Mouse (Mus musculus) neural tube, postnatal 0 days (tissue): ENCODE results near the gene Ces3a. TPM values are rescaled to one million over a fixed set of nuclear protein-coding genes. Genes with fewer than 3 reads are reported as not detected.

Experiments used
- polyA plus RNA-seq: library from polyadenylated mRNA; unstranded; fragments of >200 nt; fragmentation: Nextera tagmentation; extraction: Ambion mirVana; gene quantifications from 2 replicates; pipeline ENCODE4 v1.2.1, GENCODE M21; 2015

Gene Ces3a
- polyA plus RNA-seq, result not detected in 2 replicates

DNA sequence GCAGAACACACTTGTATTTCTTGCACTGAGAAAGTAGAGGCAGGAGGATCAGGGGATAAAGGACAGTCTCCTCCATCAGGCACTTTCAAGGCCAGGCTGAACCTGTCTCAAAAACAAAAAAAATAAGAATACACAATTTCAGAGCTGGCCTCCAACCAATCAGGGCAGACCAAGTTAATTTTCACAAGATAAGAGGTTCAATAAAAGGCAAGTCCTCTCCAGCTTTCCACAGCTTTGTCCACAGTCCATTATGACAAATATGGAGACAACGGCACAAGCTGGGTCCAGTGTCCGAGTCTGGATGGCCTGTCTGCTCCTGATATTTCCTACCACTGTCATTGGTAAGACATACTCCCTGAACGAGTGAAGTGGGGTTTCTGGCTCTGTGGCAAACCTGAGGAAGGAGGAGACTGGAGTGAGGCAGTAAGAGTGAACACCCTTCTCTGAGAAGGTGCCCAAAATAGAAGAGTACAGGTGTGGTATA lies at the start of gene Ces3a:
Gene Ces3a, plus strand, starts transcription at position 231 of the 484 bp plus-strand sequence.

DNA sequence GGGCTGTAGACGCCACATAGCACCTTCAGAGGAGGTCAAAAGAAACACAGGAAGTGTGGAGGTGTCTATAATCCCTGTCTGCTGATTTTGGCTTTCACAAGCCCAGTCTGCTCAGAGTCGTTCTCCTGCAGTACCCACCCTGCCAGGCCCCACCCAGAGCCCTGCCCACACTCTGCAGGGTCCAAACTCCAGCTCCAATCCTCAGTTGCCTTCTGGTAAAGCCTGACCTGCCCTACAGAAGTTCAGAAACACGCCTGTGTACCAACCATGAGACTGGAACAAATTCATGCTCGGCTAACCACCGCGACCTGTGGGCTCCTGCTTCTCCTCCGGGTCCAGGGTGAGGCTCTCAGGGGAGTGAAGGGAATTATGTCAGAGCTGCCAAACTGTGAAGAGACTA lies 47.8 kb upstream of the Ces3a start, which contains the start of gene Ces2h:
Gene Ces2h, plus strand, starts transcription at position 268 of the 400 bp plus-strand sequence.

DNA sequence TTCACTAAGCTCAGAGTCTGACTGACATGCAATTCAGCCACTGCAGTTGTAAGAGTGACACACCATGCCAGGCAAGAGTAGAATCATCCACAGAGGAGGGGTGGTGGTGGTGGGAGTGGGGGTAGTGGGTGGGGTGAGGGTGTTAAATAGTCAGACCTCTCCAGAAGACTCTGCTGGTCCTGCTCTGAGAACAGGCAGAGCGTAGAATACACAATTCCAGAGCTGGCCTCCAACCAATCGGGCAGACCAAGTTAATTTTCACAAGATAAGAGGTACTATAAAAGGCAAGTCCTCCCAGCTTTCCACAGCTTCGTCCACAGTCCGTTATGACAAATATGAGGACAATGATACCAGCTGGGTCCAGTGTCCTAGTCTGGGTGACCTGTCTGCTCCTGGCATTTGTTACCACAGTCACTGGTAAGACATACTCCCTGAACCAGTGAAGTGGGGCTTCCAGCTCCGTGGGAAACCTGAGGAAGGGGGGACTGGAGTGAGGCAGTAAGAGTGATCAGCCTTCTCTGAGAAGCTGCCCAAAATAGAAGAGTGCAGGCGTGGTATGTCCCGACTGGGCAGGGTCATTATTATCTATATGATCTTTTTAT lies 35.1 kb downstream of the Ces3a start, which contains the start of gene Ces3b:
Gene Ces3b, plus strand, starts transcription at position 305 of the 602 bp plus-strand sequence.

Other genes starting within 250 kb of the Ces3a start
- 0.17 and 0.18 TPM in 2 replicates for gene Ces2b, start 217.0 kb upstream of the Ces3a start, polyA plus RNA-seq
- not detected in 2 replicates for gene Ces2c, start 201.5 kb upstream of the Ces3a start, polyA plus RNA-seq
- gene Ces2e, start 122.3 kb upstream of the Ces3a start, polyA plus RNA-seq, result not detected in 2 replicates
- not detected in 2 replicates for gene Ces2f, start 101.2 kb upstream of the Ces3a start, polyA plus RNA-seq
- gene Ces2g, start 86.9 kb upstream of the Ces3a start, polyA plus RNA-seq, result 0.20 and 0.55 TPM in 2 replicates
- not detected in 2 replicates for gene Ces2h, start 47.7 kb upstream of the Ces3a start, polyA plus RNA-seq
- not detected in 2 replicates for gene Ces3b, start 35.2 kb downstream of the Ces3a start, polyA plus RNA-seq
- 0.14 and 0.15 TPM in 2 replicates for gene Ces4a, start 83.2 kb downstream of the Ces3a start, polyA plus RNA-seq
- 30.7 and 34.8 TPM in 2 replicates for gene Cbfb, start 122.1 kb downstream of the Ces3a start, polyA plus RNA-seq
- 19.1 and 19.5 TPM in 2 replicates for gene D230025D16Rik, start 176.5 kb downstream of the Ces3a start, polyA plus RNA-seq
- gene B3gnt9, start 206.6 kb downstream of the Ces3a start, polyA plus RNA-seq, result 13.8 and 15.8 TPM in 2 replicates
- gene Tradd, start 216.0 kb downstream of the Ces3a start, polyA plus RNA-seq, result 13.8 and 16.2 TPM in 2 replicates
- 1.9 and 2.9 TPM in 2 replicates for gene Fbxl8, start 216.0 kb downstream of the Ces3a start, polyA plus RNA-seq
- gene Hsf4, start 221.2 kb downstream of the Ces3a start, polyA plus RNA-seq, result 1.2 and 1.9 TPM in 2 replicates
- 9.1 and 9.4 TPM in 2 replicates for gene Nol3, start 227.5 kb downstream of the Ces3a start, polyA plus RNA-seq
- gene 4931428F04Rik, start 241.3 kb downstream of the Ces3a start, polyA plus RNA-seq, result 53.4 and 66.4 TPM in 2 replicates
- gene Exoc3l, start 247.5 kb downstream of the Ces3a start, polyA plus RNA-seq, result 6.0 and 8.7 TPM in 2 replicates
- 29.8 and 32.5 TPM in 2 replicates for gene E2f4, start 249.1 kb downstream of the Ces3a start, polyA plus RNA-seq